Mouse (Mus musculus) heart, postnatal 10 days (tissue): ENCODE measurements around the gene Bbs1. TPM values are rescaled to one million over a fixed set of nuclear protein-coding genes. Genes with fewer than 3 reads are reported as not detected.
"Not testable (repeated sequence)": the region's sequence is repeated elsewhere in the genome, so short reads cannot be mapped to it uniquely, and the experiment has no call there.

Source experiments
- DNase-seq, 2 experiments: peaks; one replicate each; pipeline ENCODE4 v3.0.0; 2021
- intact Hi-C: fragments of 180-260 bp; cut with DNase I; formaldehyde crosslinking; loops from one replicate; pipeline ENCODE4 v1.15.1; 2025
- total RNA-seq, 2 experiments: library from RNA; stranded (reverse); gene quantifications; 2 replicates each; pipeline ENCODE4 v1.2.3; 2021

Gene Bbs1
- 1 to 10 TPM; 5.1 to 5.3 TPM for total RNA-seq

DNA sequence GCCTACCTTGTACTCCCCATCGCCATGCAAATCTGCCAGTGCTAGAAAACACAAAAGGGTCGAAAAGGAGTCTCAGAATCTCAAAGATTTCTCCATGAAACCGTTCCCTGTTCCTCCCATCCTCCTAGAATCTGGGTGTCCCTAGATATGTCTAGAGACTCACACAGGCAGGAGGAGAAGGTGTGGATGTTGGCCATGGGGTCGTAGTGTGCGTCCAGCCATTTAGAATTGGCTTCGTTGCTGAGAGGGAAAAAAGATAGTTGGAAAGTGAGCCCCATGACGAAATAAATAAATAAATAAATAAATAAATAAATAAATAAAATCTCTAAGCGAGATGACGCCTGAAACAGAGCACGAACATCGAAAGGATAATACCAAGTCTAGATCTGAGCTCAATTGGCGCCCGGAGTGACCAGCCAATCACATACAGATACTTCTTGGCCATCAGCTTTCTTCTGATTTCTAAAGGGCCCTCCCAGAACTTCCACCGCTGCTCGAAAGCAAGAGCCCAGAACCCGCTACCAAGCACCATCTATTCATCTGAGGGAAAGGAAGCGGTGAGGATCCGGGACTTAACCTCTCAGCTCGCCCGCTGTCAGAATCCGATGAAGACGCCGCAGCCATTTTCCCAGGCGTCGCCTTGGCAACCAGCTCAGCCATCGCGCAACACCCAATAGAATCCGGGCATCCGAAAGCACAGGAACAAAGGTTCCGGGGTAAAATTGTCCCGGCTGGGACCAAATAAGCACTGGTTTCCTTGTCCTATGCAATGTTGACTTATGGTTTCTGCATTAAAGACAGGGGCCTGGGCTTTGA, at the start of gene Bbs1:
Gene Bbs1, minus strand, starts transcription at position 650 of the 816 bp plus-strand sequence.
- DNase-seq = peak; percentile 81 to 89
- intact Hi-C loops = loop anchor here (5.0 kb wide), 2 partner anchors 149 to 279 kb away; partner anchors contain the start of genes Rbm4b and Rce1

GRCm38 (mm10) chr19:4948641-4949040, 42.2 kb upstream of the Bbs1 start:
- DNase-seq, intact Hi-C loops: not testable (repeated sequence)

DNA sequence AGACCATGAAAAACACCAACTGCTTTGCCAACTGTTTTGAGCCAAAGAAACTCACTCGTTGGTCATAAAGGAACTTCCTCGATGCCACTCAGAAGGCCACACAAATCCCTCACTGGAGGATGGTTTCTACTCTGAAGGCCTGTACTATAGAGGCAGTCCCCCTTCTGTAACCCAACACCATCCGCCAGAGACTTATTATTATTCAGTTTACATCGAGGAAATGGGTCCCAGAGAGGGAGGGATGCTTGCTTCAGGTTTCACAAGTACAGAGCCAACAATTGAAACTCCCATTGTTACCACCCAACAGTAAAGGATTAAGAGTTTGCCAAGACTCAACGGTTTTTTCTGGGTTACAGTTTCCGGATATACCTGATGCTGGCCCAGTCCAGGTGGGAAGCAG, 39.1 kb upstream of the Bbs1 start:
- no peak for DNase-seq
- intact Hi-C loops = no loop called here

DNA sequence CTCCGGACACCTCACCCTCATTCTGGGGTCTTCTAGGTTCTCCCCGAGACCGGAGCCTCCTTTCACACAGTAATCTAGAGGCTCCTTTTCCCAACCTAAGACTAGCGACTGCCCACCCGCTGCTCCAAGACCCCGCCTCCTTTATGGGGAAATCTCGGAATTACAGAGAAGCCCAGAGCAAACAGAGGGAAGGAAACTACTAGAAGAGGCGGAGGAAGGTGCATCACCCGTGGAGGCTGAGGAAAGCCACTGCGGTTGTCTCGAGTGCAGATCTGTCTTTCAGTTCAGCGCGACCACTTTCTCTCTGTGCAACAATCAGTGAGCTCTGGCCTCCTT, 36.8 kb upstream of the Bbs1 start:
- intact Hi-C loops = no loop called here
- DNase-seq = no peak

GRCm38 (mm10) chr19:4942551-4943252, 36.3 kb upstream of the Bbs1 start, which contains the start of gene Peli3:
Gene Peli3, minus strand, starts transcription at chr19:4943127.
- intact Hi-C loops = no loop called here
- peak; percentile 75 to 82 for DNase-seq

DNA sequence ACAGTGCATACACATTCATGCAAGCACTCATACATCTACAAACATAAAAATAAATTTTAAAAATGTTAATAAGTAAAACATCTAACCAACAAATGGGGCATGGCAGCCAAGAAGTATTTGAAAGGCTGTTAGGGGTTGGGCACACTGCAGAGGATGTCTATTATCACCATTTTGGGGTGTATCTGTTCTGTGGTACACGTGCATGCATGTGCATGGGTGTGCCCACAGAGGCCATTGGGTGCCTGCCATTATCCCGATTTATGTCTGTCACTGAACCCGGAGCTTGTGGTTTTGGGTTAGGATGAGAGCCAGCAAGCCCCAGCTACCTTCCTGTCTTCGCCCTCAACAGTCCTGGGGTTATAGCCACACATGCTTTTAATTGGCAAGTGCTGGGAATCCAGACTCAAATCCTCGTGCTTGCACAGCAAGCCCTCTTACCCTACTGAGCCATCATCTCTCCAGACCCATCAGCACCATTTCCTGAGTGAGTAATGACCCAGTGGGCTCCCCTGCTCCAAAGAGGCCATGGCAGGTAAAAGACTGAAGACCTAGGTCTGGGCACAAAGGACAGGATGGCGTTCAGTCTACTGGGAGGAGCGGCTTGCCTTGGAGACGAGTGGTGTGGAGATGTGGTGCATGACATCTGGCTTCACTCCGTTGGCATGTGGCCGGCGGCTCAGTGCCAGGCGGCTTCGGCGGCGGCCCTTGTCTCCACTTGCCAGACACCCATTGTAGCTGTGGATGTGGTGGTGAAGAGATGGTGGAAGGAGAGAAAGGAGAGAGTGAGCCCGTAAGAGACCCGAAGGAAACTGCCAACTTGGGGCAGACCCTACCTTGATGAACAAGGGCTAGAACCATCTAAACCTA, 31.2 kb upstream of the Bbs1 start:
- peak in 1 of 2 experiments; percentile 16 for DNase-seq

GRCm38 (mm10) chr19:4936896-4937295, 30.5 kb upstream of the Bbs1 start:
- no peak for DNase-seq
- intact Hi-C loops = no loop called here

More for the DNA sequence above, 31.2 kb upstream of the Bbs1 start:
- intact Hi-C loops = no loop called here

DNA sequence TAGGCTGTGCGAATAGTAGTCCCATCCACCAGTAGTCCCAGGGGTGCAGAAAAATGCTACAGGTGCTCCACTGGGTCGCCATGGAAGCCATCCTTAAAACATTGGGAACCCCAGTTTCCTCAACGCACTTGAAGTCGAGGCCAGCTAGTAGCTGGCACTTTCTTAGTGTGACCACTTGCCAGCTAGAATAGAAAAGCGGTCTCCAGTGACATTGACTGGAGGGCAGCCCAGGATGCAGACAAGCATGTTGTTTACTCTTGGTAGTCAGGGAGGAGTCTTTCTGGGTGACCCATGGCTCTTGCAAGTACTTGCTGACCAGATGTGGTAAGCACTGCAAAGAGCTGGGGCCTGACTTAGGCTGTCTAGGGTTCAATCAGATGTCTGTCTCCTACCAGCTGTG, 22.4 kb upstream of the Bbs1 start:
- DNase-seq = peak; percentile 20 to 38
- intact Hi-C loops = loop anchor here (2.0 kb wide), 1 partner anchor 32 kb away; no protein-coding TSS in a partner anchor

DNA sequence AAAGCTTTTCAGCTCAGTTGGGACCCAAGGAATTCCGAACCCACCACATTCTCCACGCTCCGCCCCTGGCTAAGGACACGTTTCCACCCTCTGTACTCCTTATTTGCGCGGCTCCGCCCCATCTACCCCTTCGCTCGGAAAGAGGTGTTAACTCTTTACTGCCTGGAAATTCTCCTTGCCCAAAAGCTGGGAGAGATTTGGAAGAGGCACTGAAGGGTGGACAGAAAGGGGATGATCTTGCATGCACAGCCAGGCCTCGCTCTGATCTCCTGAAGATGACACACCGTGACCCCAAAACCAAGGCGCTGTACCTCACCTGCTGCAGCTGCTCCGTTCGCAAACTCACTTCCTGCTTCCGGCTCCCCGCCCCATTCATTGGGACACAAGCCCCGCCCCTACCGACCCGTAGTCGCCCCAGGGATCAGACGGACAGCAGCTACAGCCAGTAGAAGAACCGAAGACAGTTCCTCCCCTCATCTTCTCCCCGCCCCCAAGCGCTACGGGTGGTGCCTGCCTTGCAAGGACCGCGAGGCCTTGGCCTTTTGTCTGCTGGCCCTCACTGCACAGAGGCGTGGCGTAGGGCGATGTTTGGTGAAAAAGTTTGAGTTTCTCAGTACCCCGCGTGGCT, 21.6 kb upstream of the Bbs1 start, which contains the start of gene Dpp3:
Gene Dpp3, minus strand, starts transcription at position 384 of the 628 bp plus-strand sequence.
- intact Hi-C loops = loop anchor here (2.0 kb wide), 1 partner anchor 33 kb away; no protein-coding TSS in a partner anchor
- DNase-seq = peak; percentile 99

- intact Hi-C loops = no loop called here
Measured at GRCm38 (mm10) chr19:4925121-4925860, 18.9 kb upstream of the Bbs1 start.

DNA sequence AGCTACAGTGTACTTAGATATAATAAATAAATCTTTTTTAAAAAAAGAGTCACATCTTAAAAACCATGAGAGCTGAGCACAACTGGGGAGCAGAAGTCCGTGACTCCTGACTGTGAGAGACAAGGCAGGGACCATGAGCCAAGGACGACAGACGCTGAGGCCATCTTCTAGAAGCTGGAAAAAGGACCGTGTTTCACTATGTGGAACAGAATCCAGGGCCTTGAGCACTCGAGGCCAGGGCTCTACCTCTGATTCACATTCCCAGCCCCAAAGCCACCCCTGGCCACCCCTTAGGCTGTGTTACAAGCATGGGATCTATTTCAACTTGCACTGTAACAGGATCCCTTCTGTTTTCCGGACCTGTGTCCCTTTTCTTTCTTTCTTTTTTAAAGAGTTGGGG, 13.2 kb upstream of the Bbs1 start:
- intact Hi-C loops = no loop called here
- DNase-seq = no peak

More at GRCm38 (mm10) chr19:4925121-4925860, 18.9 kb upstream of the Bbs1 start:
- DNase-seq = no peak

DNA sequence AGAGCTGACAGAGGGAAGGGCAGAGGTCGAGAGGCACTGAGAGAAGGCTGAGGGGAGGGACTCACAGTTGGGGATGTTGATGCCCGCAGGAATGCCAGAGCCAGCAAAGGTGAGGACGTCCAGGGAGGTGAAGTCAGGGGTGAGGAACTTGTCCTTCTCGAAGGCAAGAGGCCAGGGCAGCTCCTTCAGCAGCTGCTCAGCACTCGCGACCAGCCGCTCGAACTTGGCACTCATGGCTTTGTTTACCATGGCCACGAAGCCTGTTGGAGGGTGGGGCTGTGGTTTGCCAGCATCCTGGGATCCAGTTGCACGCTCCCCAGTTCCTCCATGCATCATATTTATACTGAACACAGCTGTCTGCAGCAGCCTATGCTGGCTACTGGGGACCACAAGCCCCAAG, 10.4 kb upstream of the Bbs1 start:
- no peak for DNase-seq
- intact Hi-C loops = no loop called here

DNA sequence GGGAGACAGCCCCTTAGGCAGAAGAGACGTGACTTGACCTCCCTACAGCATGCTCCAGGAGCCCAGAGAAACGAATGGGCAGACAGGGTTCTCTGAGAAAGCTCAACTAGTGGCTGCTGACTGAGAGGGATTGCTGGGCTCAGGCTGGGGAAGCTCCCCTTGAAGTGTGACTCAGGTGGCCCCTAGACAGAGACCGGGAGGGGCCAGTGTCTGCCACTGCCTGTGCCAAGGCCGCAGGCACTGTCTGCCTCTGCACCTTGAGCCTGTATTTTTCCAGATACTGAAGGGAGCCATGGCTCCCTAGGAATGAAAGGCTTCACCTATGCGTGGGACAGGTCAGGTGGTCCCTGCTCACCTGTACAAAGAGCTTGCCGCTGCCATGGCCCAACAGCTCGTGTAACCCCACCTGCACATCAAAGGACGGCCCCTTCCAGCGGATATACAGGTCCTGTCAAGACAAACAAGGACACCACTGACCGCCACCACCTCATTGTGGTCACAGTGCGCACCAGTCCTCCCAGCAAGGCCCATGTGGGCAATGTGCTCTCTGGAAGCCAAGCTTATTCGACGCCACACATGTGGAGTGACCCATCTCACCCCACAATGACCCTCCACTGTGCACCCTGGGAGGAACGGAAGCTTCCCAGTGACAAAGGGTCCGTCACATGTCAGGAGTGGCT, 9.6 kb upstream of the Bbs1 start:
- intact Hi-C loops = no loop called here

GRCm38 (mm10) chr19:4909376-4909775, 2.9 kb upstream of the Bbs1 start:
- DNase-seq = no peak
- intact Hi-C loops = loop anchor here (5.0 kb wide), 2 partner anchors 152 to 282 kb away; partner anchors contain the start of genes Rbm4b and Rce1

More for the DNA sequence above, 9.6 kb upstream of the Bbs1 start:
- no peak for DNase-seq

DNA sequence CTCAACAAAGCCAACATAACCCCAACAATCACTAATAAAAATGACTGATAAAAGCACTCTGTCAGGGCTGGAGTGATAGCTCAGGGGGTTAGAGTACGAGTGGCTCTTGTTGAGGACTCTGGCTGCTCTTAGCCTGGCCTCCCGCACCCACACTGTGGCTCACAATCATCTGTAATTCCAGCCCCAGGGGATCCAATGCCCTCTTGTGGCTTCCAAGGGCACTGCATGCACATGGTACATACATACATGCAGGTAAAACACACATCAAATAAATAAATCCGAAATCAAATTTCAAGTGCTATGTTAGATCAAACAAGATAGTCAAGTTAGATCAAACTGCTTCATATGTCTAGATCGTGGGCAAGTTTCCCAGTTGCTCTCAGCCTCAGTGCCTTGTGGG, 1.7 kb upstream of the Bbs1 start:
- DNase-seq = peak in 1 of 2 experiments; percentile 26
- intact Hi-C loops = loop anchor here (5.0 kb wide), 2 partner anchors 151 to 281 kb away; partner anchors contain the start of genes Rbm4b and Rce1

- DNase-seq = no peak
- intact Hi-C loops = no loop called here
Measured at GRCm38 (mm10) chr19:4899888-4900287, 6.5 kb downstream of the Bbs1 start.

- intact Hi-C loops = no loop called here
Measured at GRCm38 (mm10) chr19:4898972-4899371, 7.5 kb downstream of the Bbs1 start.

GRCm38 (mm10) chr19:4896780-4897520, 9.5 kb downstream of the Bbs1 start:
- intact Hi-C loops = no loop called here

More at GRCm38 (mm10) chr19:4898972-4899371, 7.5 kb downstream of the Bbs1 start:
- no peak for DNase-seq

More at GRCm38 (mm10) chr19:4896780-4897520, 9.5 kb downstream of the Bbs1 start:
- DNase-seq = no peak
